Mouse (Mus musculus): ENCODE results near the gene Sox5. TPM values are rescaled to one million over a fixed set of nuclear protein-coding genes. Genes with fewer than 3 reads are reported as not detected.

Sox5 gene
- polyA plus RNA-seq, 1 experiment: 0.81 TPM

- DNase-seq: no peak
- TF ChIP-seq CTCF (IDR thresholded peaks at IDR 0.05; ENCODE audit: borderline replicate concordance, control insufficient read depth, extremely low read depth, insufficient read depth, low read length, poor library complexity) (no peak), POLR2A (IDR thresholded peaks at IDR 0.05; ENCODE audit: control insufficient read depth, extremely low read depth, insufficient read depth, low read length, poor library complexity) (no peak)
- 90% methylated on average over 13 of the region's 13 CpGs for WGBS
- no peaks in the 10 kb centered on the region for H3K4me1 ChIP-seq (replicated peaks; ENCODE audit: control insufficient read depth, insufficient read depth, low read length)
- H3K4me3 ChIP-seq (ENCODE audit: control insufficient read depth, insufficient read depth, low read length): no peak overlapping the region
- no peaks in the 10 kb centered on the region for H3K27me3 ChIP-seq (ENCODE audit: control insufficient read depth, insufficient read depth, low read length)
- no peak overlapping the region for H3K27ac ChIP-seq (ENCODE audit: control insufficient read depth, insufficient read depth, low read length)
- no peaks in the 10 kb centered on the region for H3K36me3 ChIP-seq (ENCODE audit: control insufficient read depth, insufficient read depth, low read length)
These were observed 28.4 kb downstream of the Sox5 start for GRCm38 (mm10) chr6:144753225-144753962.

GRCm38 (mm10) chr6:144751581-144751980, 30.2 kb downstream of the Sox5 start:
- no peak overlapping the region for H3K4me3 ChIP-seq (ENCODE audit: control insufficient read depth, insufficient read depth, low read length)

GRCm38 (mm10) chr6:144750197-144750596, 31.6 kb downstream of the Sox5 start:
- WGBS: 84% methylated on average over 7 of the region's 7 CpGs
- no peak overlapping the region for H3K27ac ChIP-seq (ENCODE audit: control insufficient read depth, insufficient read depth, low read length)
- no peaks in the 10 kb centered on the region for H3K4me1 ChIP-seq (replicated peaks; ENCODE audit: control insufficient read depth, insufficient read depth, low read length)
- DNase-seq: no peak
- no peaks in the 10 kb centered on the region for H3K27me3 ChIP-seq (ENCODE audit: control insufficient read depth, insufficient read depth, low read length)
- no peaks in the 10 kb centered on the region for H3K36me3 ChIP-seq (ENCODE audit: control insufficient read depth, insufficient read depth, low read length)
- no peak overlapping the region for H3K4me3 ChIP-seq (ENCODE audit: control insufficient read depth, insufficient read depth, low read length)
- no peak for TF ChIP-seq POLR2A (IDR thresholded peaks at IDR 0.05; ENCODE audit: control insufficient read depth, extremely low read depth, insufficient read depth, low read length, poor library complexity)
- TF ChIP-seq CTCF (IDR thresholded peaks at IDR 0.05; ENCODE audit: borderline replicate concordance, control insufficient read depth, extremely low read depth, insufficient read depth, low read length, poor library complexity): no peak

More at GRCm38 (mm10) chr6:144751581-144751980, 30.2 kb downstream of the Sox5 start:
- no peak overlapping the region for H3K27ac ChIP-seq (ENCODE audit: control insufficient read depth, insufficient read depth, low read length)
- no peaks in the 10 kb centered on the region for H3K36me3 ChIP-seq (ENCODE audit: control insufficient read depth, insufficient read depth, low read length)
- no peak for DNase-seq
- WGBS: 94% methylated on average over 4 of the region's 4 CpGs
- no peaks in the 10 kb centered on the region for H3K4me1 ChIP-seq (replicated peaks; ENCODE audit: control insufficient read depth, insufficient read depth, low read length)
- H3K27me3 ChIP-seq (ENCODE audit: control insufficient read depth, insufficient read depth, low read length): no peaks in the 10 kb centered on the region
- TF ChIP-seq POLR2A (IDR thresholded peaks at IDR 0.05; ENCODE audit: control insufficient read depth, extremely low read depth, insufficient read depth, low read length, poor library complexity) (no peak), CTCF (IDR thresholded peaks at IDR 0.05; ENCODE audit: borderline replicate concordance, control insufficient read depth, extremely low read depth, insufficient read depth, low read length, poor library complexity) (no peak)

GRCm38 (mm10) chr6:144746436-144746835, 35.3 kb downstream of the Sox5 start:
- no peak for TF ChIP-seq POLR2A (IDR thresholded peaks at IDR 0.05; ENCODE audit: control insufficient read depth, extremely low read depth, insufficient read depth, low read length, poor library complexity)
- TF ChIP-seq CTCF (IDR thresholded peaks at IDR 0.05; ENCODE audit: borderline replicate concordance, control insufficient read depth, extremely low read depth, insufficient read depth, low read length, poor library complexity): no peak
- H3K36me3 ChIP-seq (ENCODE audit: control insufficient read depth, insufficient read depth, low read length): no peaks in the 10 kb centered on the region
- H3K27me3 ChIP-seq (ENCODE audit: control insufficient read depth, insufficient read depth, low read length): no peaks in the 10 kb centered on the region
- 97% methylated on average over 10 of the region's 10 CpGs for WGBS
- no peak for DNase-seq
- no peak overlapping the region for H3K27ac ChIP-seq (ENCODE audit: control insufficient read depth, insufficient read depth, low read length)
- no peaks in the 10 kb centered on the region for H3K4me1 ChIP-seq (replicated peaks; ENCODE audit: control insufficient read depth, insufficient read depth, low read length)
- no peak overlapping the region for H3K4me3 ChIP-seq (ENCODE audit: control insufficient read depth, insufficient read depth, low read length)

- no peaks in the 10 kb centered on the region for H3K36me3 ChIP-seq (ENCODE audit: control insufficient read depth, insufficient read depth, low read length)
- H3K4me3 ChIP-seq (ENCODE audit: control insufficient read depth, insufficient read depth, low read length): no peak overlapping the region
- no peaks in the 10 kb centered on the region for H3K4me1 ChIP-seq (replicated peaks; ENCODE audit: control insufficient read depth, insufficient read depth, low read length)
- no peak for TF ChIP-seq POLR2A (IDR thresholded peaks at IDR 0.05; ENCODE audit: control insufficient read depth, extremely low read depth, insufficient read depth, low read length, poor library complexity)
- no peak for TF ChIP-seq CTCF (IDR thresholded peaks at IDR 0.05; ENCODE audit: borderline replicate concordance, control insufficient read depth, extremely low read depth, insufficient read depth, low read length, poor library complexity)
- H3K27me3 ChIP-seq (ENCODE audit: control insufficient read depth, insufficient read depth, low read length): no peaks in the 10 kb centered on the region
- no peak overlapping the region for H3K27ac ChIP-seq (ENCODE audit: control insufficient read depth, insufficient read depth, low read length)
- WGBS: 36% methylated on average over 3 of the region's 3 CpGs
- no peak for DNase-seq
These were observed 39.2 kb downstream of the Sox5 start for GRCm38 (mm10) chr6:144742559-144742958.

- Histone ChIP-seq H3K27ac (ENCODE audit: control insufficient read depth, insufficient read depth, low read length) (no peak overlapping the region), H3K27me3 (ENCODE audit: control insufficient read depth, insufficient read depth, low read length) (no peaks in the 10 kb centered on the region), H3K36me3 (ENCODE audit: control insufficient read depth, insufficient read depth, low read length) (no peaks in the 10 kb centered on the region), H3K4me3 (ENCODE audit: control insufficient read depth, insufficient read depth, low read length) (no peak overlapping the region), H3K4me1 (replicated peaks; ENCODE audit: control insufficient read depth, insufficient read depth, low read length) (no peaks in the 10 kb centered on the region)
- no peak for DNase-seq
- TF ChIP-seq POLR2A (IDR thresholded peaks at IDR 0.05; ENCODE audit: control insufficient read depth, extremely low read depth, insufficient read depth, low read length, poor library complexity) (no peak), CTCF (IDR thresholded peaks at IDR 0.05; ENCODE audit: borderline replicate concordance, control insufficient read depth, extremely low read depth, insufficient read depth, low read length, poor library complexity) (no peak)
- WGBS: 89% methylated on average over 3 of the region's 3 CpGs
These were observed 40.6 kb downstream of the Sox5 start for GRCm38 (mm10) chr6:144741080-144741655.
